Mouse (Mus musculus): ENCODE data around the gene Olfr1457. TPM values are rescaled to one million over a fixed set of nuclear protein-coding genes. Genes with fewer than 3 reads are reported as not detected.

The Olfr1457 gene
- not detected in 2 replicates for polyA plus RNA-seq (2012; rRNA removed)

DNA sequence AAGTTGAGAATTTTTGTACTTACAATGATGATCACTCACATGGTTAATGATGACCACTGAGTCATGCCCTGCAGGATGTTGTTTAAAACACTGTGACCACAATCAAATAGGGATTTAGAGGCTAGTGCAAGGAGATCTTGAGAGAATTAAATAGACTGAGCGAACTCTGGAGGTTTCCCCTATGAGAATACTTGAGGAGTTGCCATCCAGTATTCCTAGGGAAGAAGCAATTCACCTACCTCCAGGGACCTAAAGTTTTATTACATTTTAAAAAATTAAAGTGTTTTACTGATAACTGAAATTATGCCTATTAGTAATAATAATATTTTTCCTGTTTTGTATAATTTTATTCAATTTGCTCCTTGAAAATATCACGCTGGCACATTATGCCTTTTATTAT, at the start of gene Olfr1457:
Gene Olfr1457, minus strand, starts transcription at position 101 of the 400 bp plus-strand sequence.

DNA sequence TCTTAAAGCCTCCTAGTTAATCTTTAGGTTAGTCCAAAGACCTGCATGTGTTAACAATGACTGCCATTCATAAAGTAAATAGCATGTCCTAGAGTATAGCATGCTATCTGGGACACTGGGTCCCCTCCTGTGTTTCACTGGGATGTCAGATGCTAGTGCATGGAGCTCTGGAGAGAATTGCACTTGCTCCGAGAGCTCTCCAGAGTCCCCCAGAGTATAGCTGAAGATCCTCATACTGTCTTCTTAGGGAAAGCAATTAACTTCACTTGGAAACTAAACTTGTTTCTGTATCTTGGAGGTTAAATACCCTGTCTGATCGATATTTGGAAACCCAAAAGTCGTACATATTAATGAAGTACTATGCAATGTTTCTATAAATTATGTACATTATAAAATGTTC, 9.0 kb upstream of the Olfr1457 start, which contains the start of gene Olfr1458:
Gene Olfr1458, minus strand, starts transcription at position 101 of the 400 bp plus-strand sequence.

DNA sequence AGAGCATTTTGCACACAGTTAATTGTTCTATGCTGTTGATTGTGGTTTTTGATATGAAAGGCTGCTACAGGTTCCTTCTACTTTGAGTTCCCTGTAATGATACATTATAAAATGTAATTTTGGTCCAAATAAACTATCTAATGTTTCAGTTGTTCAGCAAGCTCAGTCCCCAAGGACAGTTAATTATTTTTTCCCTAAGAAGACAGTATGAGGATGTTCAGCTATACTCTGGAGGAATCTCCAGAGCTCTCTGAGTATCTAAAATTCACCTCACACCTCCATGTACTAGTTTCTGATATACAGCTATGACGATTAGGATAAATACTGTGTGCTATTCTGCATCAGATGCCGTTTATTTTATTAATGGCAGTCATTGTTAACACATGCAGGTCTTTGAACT, 37.4 kb downstream of the Olfr1457 start, which contains the start of gene Olfr1454:
Gene Olfr1454, plus strand, starts transcription at position 301 of the 400 bp plus-strand sequence.

Other genes with a start within 250 kb of the Olfr1457 start
- gene Olfr1444, start 240.6 kb downstream of the Olfr1457 start, polyA plus RNA-seq (2012; rRNA removed), result 0.02 TPM in 1 of 2 replicates, not detected in the other
- gene Olfr1445, start 214.0 kb downstream of the Olfr1457 start, polyA plus RNA-seq (2012; rRNA removed), result not detected in 2 replicates
- not detected in 2 replicates for gene Olfr1446, start 204.4 kb downstream of the Olfr1457 start, polyA plus RNA-seq (2012; rRNA removed)
- not detected in 2 replicates for gene Olfr1447, start 194.1 kb downstream of the Olfr1457 start, polyA plus RNA-seq (2012; rRNA removed)
- not detected in 2 replicates for gene Olfr1448, start 173.5 kb downstream of the Olfr1457 start, polyA plus RNA-seq (2012; rRNA removed)
- not detected in 2 replicates for gene Olfr1449, start 167.1 kb downstream of the Olfr1457 start, polyA plus RNA-seq (2012; rRNA removed)
- gene Olfr1450, start 147.6 kb downstream of the Olfr1457 start, polyA plus RNA-seq (2012; rRNA removed), result not detected in 2 replicates
- not detected in 2 replicates for gene Olfr1451, start 102.9 kb downstream of the Olfr1457 start, polyA plus RNA-seq (2012; rRNA removed)
- not detected in 2 replicates for gene Olfr1453, start 69.6 kb downstream of the Olfr1457 start, polyA plus RNA-seq (2012; rRNA removed)
- not detected in 2 replicates for gene Olfr1454, start 37.3 kb downstream of the Olfr1457 start, polyA plus RNA-seq (2012; rRNA removed)
- gene Olfr1458, start 8.9 kb upstream of the Olfr1457 start, polyA plus RNA-seq (2012; rRNA removed), result not detected in 2 replicates
- not detected in 2 replicates for gene Olfr1459, start 51.7 kb upstream of the Olfr1457 start, polyA plus RNA-seq (2012; rRNA removed)
- gene Olfr1461, start 65.1 kb upstream of the Olfr1457 start, polyA plus RNA-seq (2012; rRNA removed), result not detected in 2 replicates
- not detected in 2 replicates for gene Olfr1462, start 87.8 kb upstream of the Olfr1457 start, polyA plus RNA-seq (2012; rRNA removed)
- not detected in 2 replicates for gene Olfr1463, start 133.4 kb upstream of the Olfr1457 start, polyA plus RNA-seq (2012; rRNA removed)
- not detected in 2 replicates for gene Olfr1465, start 217.7 kb upstream of the Olfr1457 start, polyA plus RNA-seq (2012; rRNA removed)
- gene Olfr1466, start 241.0 kb upstream of the Olfr1457 start, polyA plus RNA-seq (2012; rRNA removed), result not detected in 2 replicates

Data from liver, embryonic 18 days (tissue).